Mouse (Mus musculus) kidney, adult 2 months (tissue): ENCODE data around the gene Wdr24. TPM values are rescaled to one million over a fixed set of nuclear protein-coding genes. Genes with fewer than 3 reads are reported as not detected.

Experiments
- DNase-seq: peaks from one replicate; pipeline ENCODE4 v3.0.0; 2021
- H3K27ac ChIP-seq: fragments of 200-500 bp; 2 replicates; pipeline ENCODE4 v1.5.1; 2012; ENCODE audit warnings: low read depth, low read length, control low read depth, inconsistent platforms; ENCODE audit not compliant: insufficient read depth
- H3K27me3 ChIP-seq: fragments of 200-500 bp; replicated peaks from 2 replicates; pipeline ENCODE4 v1.6.1; 2012; ENCODE audit warnings: mild to moderate bottlenecking, moderate library complexity, low read length, inconsistent platforms; ENCODE audit not compliant: control insufficient read depth, insufficient read depth
- H3K36me3 ChIP-seq: fragments of 200-500 bp; 2 replicates; pipeline ENCODE4 v1.6.1; 2012; ENCODE audit warnings: mild to moderate bottlenecking, moderate library complexity, low read length, inconsistent platforms; ENCODE audit not compliant: control insufficient read depth, insufficient read depth
- H3K4me1 ChIP-seq: fragments of 200-500 bp; 2 replicates; pipeline ENCODE4 v1.6.1; 2011; ENCODE audit warnings: low read length; ENCODE audit not compliant: control insufficient read depth, insufficient read depth
- H3K4me3 ChIP-seq: fragments of 200-500 bp; 2 replicates; pipeline ENCODE4 v1.5.1; 2011; ENCODE audit warnings: mild to moderate bottlenecking, low read depth, low read length, control low read depth; ENCODE audit not compliant: insufficient read depth
- CTCF ChIP-seq: fragments of 200-500 bp; conservative IDR thresholded peaks from 2 replicates; pipeline ENCODE4 v1.5.1; 2011; ENCODE audit warnings: low read depth, mild to moderate bottlenecking, control low read depth, low read length, moderate library complexity, mixed read lengths; ENCODE audit not compliant: insufficient read depth, insufficient read length
- POLR2A ChIP-seq: fragments of 200-500 bp; IDR thresholded peaks from one replicate; pipeline ENCODE4 v1.6.1; 2011; ENCODE audit warnings: low read depth, low read length, control low read depth
- WGBS: fragments of 180-500 bp; shearing (Covaris S2); methylation state at CpG from one replicate; pipeline ENCODE4 v1.1.7; 2018; 5-methylcytosine and 5-hydroxymethylcytosine counted together
- polyA plus RNA-seq: library from polyadenylated mRNA; depleted of rRNA; stranded (reverse); fragments of >200 nt; gene quantifications from 2 replicates; pipeline ENCODE4 v1.2.3, GENCODE M21; 2012

Gene Wdr24
- polyA plus RNA-seq, 1 experiment, result 34.9 TPM

- no peak for TF ChIP-seq CTCF
- TF ChIP-seq POLR2A, result peak; percentile 18
- Histone ChIP-seq H3K4me3 (peak overlapping the region; percentile 26), H3K27me3 (no peaks in the 10 kb centered on the region), H3K27ac (peak overlapping the region; percentile 49), H3K4me1 (peaks cover 37% of the 10 kb centered on the region), H3K36me3 (no peaks in the 10 kb centered on the region; the same call in 1 of the 2 replicates)
- DNase-seq, result peak; percentile 68
- 9% methylated on average over 23 of the region's 23 CpGs for WGBS
Observed at GRCm38 (mm10) chr17:25836397-25837075, 13.1 kb downstream of the Wdr24 start.

GRCm38 (mm10) chr17:25837076-25837410, 13.6 kb downstream of the Wdr24 start, which contains the start of gene Rhbdl1:
Rhbdl1 (minus strand) TSS chr17:25837295.
- H3K4me1 ChIP-seq, result peaks cover 33% of the 10 kb centered on the region
- peak; percentile 79 for DNase-seq
- H3K36me3 ChIP-seq, result no peaks in the 10 kb centered on the region; the same call in 1 of the 2 replicates
- TF ChIP-seq POLR2A (peak; percentile 66), CTCF (no peak)
- H3K27ac ChIP-seq, result peak within 1 kb of the TSS; percentile 49
- H3K27me3 ChIP-seq, result no peaks in the 10 kb centered on the region
- WGBS, result 2% methylated on average over 29 of the region's 29 CpGs
- peak within 1 kb of the TSS; percentile 26 for H3K4me3 ChIP-seq

- no peak for DNase-seq
- Histone ChIP-seq H3K4me1 (peaks cover 33% of the 10 kb centered on the region), H3K27ac (no peak overlapping the region), H3K27me3 (no peaks in the 10 kb centered on the region), H3K36me3 (no peaks in the 10 kb centered on the region; the same call in 1 of the 2 replicates), H3K4me3 (no peak overlapping the region)
- WGBS, result 50% methylated on average over 3 of the region's 3 CpGs
- no peak for TF ChIP-seq POLR2A
- TF ChIP-seq CTCF, result no peak
Observed at GRCm38 (mm10) chr17:25837533-25837932, 14.1 kb downstream of the Wdr24 start.

- Histone ChIP-seq H3K4me1 (peaks cover 39% of the 10 kb centered on the region), H3K27ac (peak overlapping the region; percentile 17; the same call in 1 of the 2 replicates), H3K4me3 (no peak overlapping the region), H3K27me3 (no peaks in the 10 kb centered on the region), H3K36me3 (no peaks in the 10 kb centered on the region; the same call in 1 of the 2 replicates)
- 64% methylated on average over 4 of the region's 4 CpGs for WGBS
- DNase-seq, result peak; percentile 6
- TF ChIP-seq CTCF (no peak), POLR2A (no peak)
Observed at GRCm38 (mm10) chr17:25838904-25839303, 15.5 kb downstream of the Wdr24 start.

- H3K36me3 ChIP-seq, result no peaks in the 10 kb centered on the region; the same call in 1 of the 2 replicates
- H3K4me1 ChIP-seq, result peaks cover 37% of the 10 kb centered on the region
- no peak overlapping the region for H3K4me3 ChIP-seq
- H3K27me3 ChIP-seq, result no peaks in the 10 kb centered on the region
- peak overlapping the region; percentile 54; the same call in 1 of the 2 replicates for H3K27ac ChIP-seq
- no peak for TF ChIP-seq POLR2A
- TF ChIP-seq CTCF, result no peak
- 58% methylated on average over 14 of the region's 14 CpGs for WGBS
- peak; percentile 81 for DNase-seq
Observed at GRCm38 (mm10) chr17:25839455-25840235, 16.2 kb downstream of the Wdr24 start.

- no peak overlapping the region for H3K4me3 ChIP-seq
- 87% methylated on average over 6 of the region's 6 CpGs for WGBS
- DNase-seq, result no peak
- H3K27me3 ChIP-seq, result no peaks in the 10 kb centered on the region
- no peak overlapping the region for H3K27ac ChIP-seq
- TF ChIP-seq POLR2A (no peak), CTCF (no peak)
- H3K36me3 ChIP-seq, result no peaks in the 10 kb centered on the region; the same call in 1 of the 2 replicates
- H3K4me1 ChIP-seq, result peaks cover 33% of the 10 kb centered on the region
Observed at GRCm38 (mm10) chr17:25840519-25840918, 17.1 kb downstream of the Wdr24 start.
